Mouse (Mus musculus): ENCODE measurements around the gene Bloc1s1.

Bloc1s1 gene

DNA sequence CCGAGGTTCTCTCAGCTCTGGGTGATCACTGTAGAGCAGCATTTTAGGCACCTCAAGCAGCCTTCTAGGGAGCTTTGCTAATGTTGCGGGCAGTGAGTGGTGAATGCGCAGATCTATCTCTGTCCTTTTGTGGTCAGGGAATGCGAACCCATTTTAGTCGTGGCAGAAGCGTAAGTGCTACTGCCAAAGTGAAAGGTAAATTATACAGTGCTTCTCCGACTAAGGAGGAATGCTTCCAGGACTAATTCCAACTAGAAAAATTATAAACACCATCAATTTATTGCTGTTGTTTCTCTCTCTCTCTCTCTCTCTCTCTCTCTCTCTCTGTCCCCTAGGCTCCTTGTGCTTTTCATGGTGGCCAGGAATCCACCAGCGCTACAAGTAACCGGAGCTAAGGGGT lies at the start of gene Bloc1s1:
Bloc1s1 (minus strand) TSS at position 101 of the 400 bp plus-strand sequence.
- DNase-seq (ENCODE audit: low spot score): no peak

DNA sequence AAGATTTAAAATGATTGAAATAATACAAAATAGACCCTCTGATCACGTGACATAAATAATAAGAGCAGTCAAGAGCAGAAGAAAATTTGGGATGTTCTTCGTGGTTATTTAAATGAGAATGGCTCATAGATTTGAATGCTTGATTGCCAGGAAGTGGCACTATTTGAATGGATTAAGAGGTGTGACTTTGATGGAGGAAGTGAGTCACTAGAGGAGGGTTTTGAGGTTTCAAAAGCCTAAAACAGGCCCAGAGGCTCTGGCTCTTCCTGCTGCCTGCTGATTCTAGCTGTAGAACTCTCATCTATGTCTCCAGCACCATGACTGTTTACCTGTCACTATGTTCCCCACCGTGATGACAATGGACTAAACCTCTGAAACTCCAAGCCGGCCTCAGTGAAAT lies 49.0 kb upstream of the Bloc1s1 start:
- DNase-seq (ENCODE audit: low spot score): no peak

GRCm38 (mm10) chr10:128970740-128971250 lies 47.0 kb upstream of the Bloc1s1 start:
- DNase-seq (ENCODE audit: low spot score): no peak

DNA sequence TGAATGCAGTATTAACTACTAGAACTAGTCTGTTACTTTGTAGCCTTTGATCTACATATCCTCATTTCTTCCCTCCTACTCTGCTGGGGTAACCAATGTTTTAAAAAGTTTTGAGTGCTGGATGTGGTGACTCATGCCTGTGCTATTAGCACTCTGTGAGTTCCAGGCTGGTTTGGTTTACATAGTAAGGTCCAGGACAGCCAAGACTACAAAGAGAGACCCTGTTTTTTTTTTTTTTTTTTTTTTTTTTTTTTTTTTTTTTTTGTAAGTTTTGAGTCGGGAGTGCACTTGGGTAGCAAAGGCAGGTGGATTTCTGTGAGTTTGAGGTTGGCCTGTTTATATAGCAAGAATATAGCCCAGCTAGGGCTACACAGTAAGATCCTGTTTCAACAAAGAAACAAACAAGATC lies 44.5 kb upstream of the Bloc1s1 start:
- DNase-seq (ENCODE audit: low spot score): no peak

DNA sequence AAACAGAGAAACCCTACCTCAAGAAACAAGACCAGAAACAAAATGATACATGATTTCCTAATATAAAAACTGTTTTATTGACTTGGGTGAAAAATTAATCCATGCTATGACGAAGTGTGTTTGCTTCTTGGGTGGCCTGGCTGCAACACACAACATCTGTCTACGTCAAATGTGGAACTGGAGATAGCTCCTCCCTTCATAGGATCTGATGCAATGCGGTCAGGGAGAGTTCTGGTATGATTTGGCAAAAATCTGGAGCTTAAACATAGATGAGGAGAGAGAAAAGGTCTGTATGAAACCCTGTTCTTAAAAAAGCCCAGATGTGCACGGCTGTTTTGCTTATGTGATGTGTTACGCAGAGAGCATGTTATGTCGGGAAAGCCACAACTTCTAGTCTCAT lies 42.0 kb upstream of the Bloc1s1 start:
- no peak for DNase-seq (ENCODE audit: low spot score)

DNA sequence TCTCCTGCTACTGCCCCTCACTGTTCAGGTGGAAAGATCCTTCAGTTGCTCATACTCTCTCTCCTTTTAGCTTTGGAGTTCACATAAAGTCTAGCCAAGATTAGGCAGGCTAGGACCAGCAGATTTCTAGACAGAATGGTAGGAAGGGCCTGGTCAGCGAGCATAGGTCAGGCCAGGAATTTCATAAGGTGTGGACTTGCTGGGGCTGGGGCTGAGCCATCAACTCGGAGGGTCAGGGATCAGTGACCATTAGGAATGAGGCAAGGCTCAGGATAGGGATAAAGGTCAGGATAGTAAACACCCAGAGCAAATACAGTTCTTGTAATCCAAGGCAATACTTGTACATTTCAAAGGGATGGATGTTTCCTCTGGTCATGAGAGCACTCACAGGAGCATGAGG lies 41.1 kb upstream of the Bloc1s1 start:
- DNase-seq (ENCODE audit: low spot score): no peak

GRCm38 (mm10) chr10:128960590-128961584 lies 37.1 kb upstream of the Bloc1s1 start, which contains the start of gene Mettl7b:
Gene Mettl7b, minus strand, starts transcription at chr10:128960988.
- no peak for DNase-seq (ENCODE audit: low spot score)

DNA sequence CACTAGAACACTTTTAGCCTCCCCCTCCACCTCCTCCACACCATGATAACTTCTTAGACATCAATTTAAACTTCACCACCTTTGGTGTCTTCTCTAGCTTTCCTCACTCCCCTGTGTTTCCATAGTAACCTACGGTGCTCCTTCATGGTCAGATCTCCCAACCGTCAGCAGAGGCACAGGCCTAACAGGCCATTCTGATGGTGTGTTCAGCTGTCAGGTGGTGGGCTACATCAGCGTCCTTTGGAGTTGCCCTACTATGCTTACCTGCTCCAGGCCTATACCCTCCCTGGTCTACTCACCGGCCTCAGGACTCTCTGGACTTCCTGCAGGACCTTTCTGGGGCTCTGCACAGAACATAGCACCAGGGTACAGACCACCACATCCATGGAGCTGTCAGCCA lies 36.3 kb upstream of the Bloc1s1 start:
- no peak for DNase-seq (ENCODE audit: low spot score)

DNA sequence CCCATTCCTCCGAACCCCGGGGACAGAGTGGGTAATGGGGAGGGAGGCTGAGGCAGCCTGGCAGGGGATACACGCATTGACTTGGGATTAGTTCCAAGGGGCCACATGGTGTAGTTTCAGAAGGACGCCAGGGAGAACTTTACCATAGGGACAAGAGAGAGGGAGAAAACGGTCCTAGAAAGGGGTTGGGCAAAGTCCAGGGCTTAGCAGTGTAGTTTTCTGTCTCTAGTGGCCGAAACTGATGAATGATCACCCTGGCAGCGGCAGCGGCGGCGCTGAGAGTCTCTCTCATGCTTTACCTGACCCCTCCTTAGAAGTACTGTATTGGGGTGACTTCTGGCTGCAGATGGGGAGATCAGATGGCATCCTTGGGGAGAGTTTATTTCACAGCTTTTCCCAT lies 34.5 kb upstream of the Bloc1s1 start:
- DNase-seq (ENCODE audit: low spot score): no peak

DNA sequence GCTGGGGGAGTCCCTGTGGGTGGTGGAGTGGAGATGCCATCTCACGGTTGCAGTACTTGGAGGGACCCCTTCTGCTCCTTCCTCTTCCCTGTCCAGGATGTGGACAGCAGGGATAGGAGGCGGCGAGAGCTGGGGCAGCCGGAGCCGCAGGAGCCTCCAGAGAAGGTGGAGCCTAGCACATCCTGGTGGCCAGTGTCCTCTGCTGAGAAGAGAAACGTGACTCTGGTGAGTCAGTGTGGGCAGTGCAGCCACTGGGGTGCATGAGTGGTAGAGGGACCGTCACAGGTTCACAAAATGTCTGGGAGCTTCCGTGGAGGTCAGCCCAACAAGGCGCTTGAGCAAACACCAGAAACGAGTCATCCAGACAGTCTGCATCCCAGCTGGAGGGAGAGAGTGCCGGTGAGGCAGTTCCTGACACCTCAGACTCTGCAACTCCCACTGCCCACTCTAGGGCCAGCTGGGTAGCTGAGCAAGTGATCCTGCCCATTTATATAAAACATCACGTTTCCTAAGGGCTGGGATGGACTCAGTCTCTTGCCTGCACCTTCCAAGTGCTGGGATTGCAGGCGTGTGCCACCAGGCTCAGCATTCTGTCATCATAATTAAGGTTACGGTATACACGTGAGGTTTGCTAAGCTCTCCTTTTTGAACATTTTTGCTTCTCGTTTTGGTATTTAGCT lies 26.5 kb upstream of the Bloc1s1 start:
- no peak for DNase-seq (ENCODE audit: low spot score)

- no peak for DNase-seq (ENCODE audit: low spot score)
These were observed 23.7 kb upstream of the Bloc1s1 start for GRCm38 (mm10) chr10:128947496-128947895.

- peak; percentile 23 for DNase-seq (ENCODE audit: low spot score)
These were observed 21.8 kb upstream of the Bloc1s1 start for GRCm38 (mm10) chr10:128945675-128946074.

DNA sequence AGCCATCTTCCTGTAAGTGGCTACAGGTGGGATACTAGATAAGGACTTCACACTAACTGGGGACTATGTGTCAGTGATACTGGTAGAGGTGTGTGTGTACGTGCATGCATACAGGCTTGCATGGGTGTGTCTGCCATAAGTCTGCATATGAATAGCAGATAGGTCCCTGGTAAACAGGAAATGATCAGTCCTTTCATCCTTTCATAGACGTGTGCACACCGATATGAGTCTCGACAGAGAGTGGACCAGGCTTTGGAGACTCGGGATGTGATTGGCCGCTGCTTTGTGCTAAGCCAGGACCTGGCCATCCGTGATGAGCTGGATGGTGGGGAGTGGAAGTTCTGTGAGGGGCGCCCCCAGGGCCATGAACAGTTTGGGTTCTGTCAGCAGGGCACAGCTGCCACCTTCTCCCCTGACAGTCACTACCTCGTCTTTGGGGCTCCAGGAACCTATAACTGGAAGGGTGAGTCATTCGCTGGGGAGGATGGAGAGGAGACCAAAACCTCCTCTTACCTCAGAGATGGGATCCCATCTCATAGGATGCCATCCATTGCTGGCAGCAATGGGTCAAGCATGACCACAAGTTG lies 16.7 kb upstream of the Bloc1s1 start:
- DNase-seq (ENCODE audit: low spot score): no peak

DNA sequence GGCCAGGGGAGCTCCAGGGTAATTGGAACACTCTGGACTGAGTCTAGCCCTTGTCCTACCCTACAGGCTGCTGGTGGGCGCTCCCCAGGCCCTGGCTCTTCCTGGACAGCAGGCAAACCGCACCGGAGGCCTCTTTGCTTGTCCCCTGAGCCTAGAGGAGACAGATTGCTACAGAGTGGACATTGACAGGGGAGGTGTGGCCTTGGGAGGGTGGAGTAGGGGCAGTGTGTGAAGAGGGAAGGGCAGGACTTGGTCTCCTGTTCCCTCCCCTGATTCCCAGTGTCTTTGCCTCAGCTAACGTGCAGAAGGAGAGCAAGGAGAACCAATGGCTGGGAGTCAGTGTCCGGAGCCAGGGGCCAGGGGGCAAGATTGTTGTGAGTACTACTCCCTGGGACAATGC lies 15.1 kb upstream of the Bloc1s1 start:
- DNase-seq (ENCODE audit: low spot score): no peak

DNA sequence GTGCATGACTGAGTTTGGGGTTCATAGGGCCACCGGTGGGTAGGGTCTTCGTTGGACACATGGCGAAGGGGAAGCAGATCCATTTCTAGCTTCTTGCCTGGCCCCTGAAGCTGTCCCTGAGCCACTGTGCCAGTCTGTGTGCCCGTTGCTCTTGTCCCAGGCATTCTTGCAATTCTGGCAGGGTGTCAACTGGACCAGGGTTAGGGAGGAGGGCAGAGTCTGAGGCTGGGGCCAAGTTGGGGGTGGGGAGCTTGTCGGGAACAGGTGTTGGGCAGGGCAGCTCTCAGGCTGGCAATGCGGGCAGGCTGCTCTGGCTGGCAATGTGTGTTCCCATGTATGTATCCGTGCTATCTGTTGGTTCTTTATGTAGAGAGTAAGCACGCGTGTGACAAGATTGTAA lies 14.6 kb upstream of the Bloc1s1 start:
- no peak for DNase-seq (ENCODE audit: low spot score)

DNA sequence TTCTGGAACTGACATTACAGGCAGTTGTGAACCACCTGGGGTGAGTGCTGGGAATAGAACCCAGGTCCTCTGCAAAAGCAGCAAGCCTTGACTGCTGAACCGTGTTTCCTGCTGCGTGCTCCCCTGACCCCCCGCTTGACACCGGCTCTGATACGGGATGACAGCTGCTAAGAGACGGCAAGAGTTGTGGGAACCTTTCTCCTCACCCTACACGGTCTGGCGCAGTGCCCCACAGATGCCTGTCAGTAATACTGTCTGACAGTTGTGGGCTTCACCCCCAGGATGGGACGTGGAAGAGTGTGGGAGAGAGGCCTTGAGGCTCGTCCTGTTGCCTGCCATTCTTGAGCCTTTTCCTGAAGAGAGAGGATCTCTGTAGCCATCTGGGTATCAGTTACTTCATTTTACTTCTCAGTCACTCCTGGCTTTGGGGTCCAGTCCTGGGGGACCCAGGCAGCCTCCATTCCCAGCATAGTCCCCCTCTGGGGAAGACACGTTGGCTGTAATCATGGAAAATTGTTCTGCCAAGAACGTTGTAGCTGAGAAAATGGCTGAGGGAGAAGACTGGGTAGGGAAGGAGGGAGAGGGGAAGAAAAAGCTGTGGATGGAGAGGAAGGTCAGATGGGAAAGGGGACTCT lies 14.0 kb upstream of the Bloc1s1 start:
- no peak for DNase-seq (ENCODE audit: low spot score)

DNA sequence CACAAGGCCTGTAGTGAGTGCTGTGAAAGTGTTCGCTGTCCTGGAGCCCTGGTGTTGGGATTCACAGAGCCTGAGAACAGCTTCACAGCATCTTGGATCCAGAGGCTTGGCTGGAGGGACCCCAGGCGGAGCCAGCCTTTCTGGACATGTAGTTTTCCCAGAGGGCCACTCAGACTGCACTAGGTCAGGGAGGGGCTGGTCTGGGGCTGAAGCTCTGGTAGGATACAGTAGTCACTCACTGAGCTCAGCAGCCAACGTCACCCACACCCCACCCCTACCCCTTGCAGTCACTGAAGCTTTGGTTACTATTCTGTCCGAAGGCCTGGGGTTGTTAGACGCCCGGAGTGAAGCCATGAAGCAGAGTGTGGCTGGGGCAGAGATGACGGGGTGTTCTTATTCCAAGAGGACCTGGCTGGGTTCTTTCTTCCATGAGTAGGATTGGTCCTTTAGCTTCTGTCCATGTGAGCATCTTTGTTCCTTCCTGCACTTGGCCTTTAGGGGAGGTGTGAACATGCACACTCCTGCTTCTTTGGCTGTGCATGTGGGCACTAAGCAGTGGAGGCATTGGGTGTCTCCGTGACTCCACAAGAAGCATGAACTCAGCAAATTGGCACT lies 12.1 kb upstream of the Bloc1s1 start:
- DNase-seq (ENCODE audit: low spot score): no peak

DNA sequence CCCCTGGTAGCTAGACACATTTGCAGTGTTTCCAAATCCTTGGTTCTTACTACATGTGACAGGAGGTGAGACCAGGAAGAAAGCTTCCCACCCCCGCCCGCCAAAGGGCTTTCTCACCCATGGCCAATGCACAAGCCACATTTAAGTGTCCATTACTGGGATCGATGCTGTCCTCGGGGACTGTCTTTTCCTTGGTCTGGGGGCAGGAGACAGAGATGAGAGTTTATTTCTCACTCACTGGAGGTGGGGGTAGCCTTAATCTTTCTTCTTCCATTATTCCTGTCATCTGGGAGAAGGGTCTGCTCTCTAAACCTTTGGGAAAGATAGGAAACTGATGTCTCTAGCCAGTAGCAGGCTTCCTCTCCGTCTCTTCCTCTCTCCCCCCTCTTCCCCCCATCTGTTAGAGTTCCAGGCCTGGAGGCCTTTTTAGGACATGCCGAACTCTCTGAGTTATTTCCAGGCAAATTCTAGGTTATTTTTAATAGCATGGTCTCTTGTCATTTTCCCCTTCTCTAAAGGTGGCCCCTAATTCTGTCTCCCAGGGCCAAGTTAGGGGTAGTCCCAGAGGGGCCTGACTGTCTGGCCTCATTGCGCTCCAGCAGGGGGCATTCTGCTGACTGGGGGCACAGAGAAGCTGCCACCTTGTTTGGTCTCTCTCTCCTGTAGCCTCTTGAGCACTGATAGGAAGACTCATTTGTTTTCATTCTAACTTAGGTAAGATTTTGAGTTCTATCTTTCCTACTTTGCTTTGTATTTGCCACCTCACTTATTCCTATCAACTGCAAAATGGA lies 11.4 kb upstream of the Bloc1s1 start:
- DNase-seq (ENCODE audit: low spot score): no peak

GRCm38 (mm10) chr10:128933976-128934721 lies 10.3 kb upstream of the Bloc1s1 start:
- DNase-seq (ENCODE audit: low spot score): no peak

- peak; percentile 64 for DNase-seq (ENCODE audit: low spot score)
These were observed 9.7 kb upstream of the Bloc1s1 start, which contains the start of gene Itga7 for GRCm38 (mm10) chr10:128933574-128933973. Gene Itga7, plus strand, starts transcription at chr10:128933818.
